Mouse (Mus musculus): Measurements from ENCODE around the gene Ankrd33. TPM values are rescaled to one million over a fixed set of nuclear protein-coding genes. Genes with fewer than 3 reads are reported as not detected.

The Ankrd33 gene
- not detected for polyA plus RNA-seq (2017; shearing (Covaris generic))

GRCm38 (mm10) chr15:101115511-101116110 is at the start of gene Ankrd33:
Gene Ankrd33, plus strand, starts transcription at chr15:101115755.

GRCm38 (mm10) chr15:101077813-101078730 is 37.5 kb upstream of the Ankrd33 start, which contains the start of gene Fignl2:
Gene Fignl2, minus strand, starts transcription at chr15:101078567.

GRCm38 (mm10) chr15:101128181-101129089 is 12.9 kb downstream of the Ankrd33 start, which contains the start of gene Acvrl1:
Gene Acvrl1, plus strand, starts transcription at chr15:101128522.

Other genes starting within 250 kb of the Ankrd33 start
- not detected for gene Scn8a, start 245.9 kb upstream of the Ankrd33 start, polyA plus RNA-seq (2017; shearing (Covaris generic))
- not detected for gene Gm47841, start 68.4 kb upstream of the Ankrd33 start, polyA plus RNA-seq (2017; shearing (Covaris generic))
- not detected for gene Fignl2, start 37.2 kb upstream of the Ankrd33 start, polyA plus RNA-seq (2017; shearing (Covaris generic))
- 4.8 TPM for gene Acvrl1, start 12.8 kb downstream of the Ankrd33 start, polyA plus RNA-seq (2017; shearing (Covaris generic))
- gene Acvr1b, start 58.3 kb downstream of the Ankrd33 start, polyA plus RNA-seq (2017; shearing (Covaris generic)) = 2.8 TPM
- 0.18 TPM for gene Grasp, start 108.4 kb downstream of the Ankrd33 start, polyA plus RNA-seq (2017; shearing (Covaris generic))
- 95.4 TPM for gene Nr4a1, start 138.5 kb downstream of the Ankrd33 start, polyA plus RNA-seq (2017; shearing (Covaris generic))
- gene Atg101, start 168.5 kb downstream of the Ankrd33 start, polyA plus RNA-seq (2017; shearing (Covaris generic)) = 81.6 TPM
- gene 6030408B16Rik, start 177.5 kb downstream of the Ankrd33 start, polyA plus RNA-seq (2017; shearing (Covaris generic)) = 0.26 TPM

All from inflammation-experienced regulatory T-cells, adult 16 weeks (primary cell).